Mouse (Mus musculus) heart, embryonic 10.5 days (tissue): ENCODE data around the gene Htra3. TPM values are rescaled to one million over a fixed set of nuclear protein-coding genes. Genes with fewer than 3 reads are reported as not detected.
A peak's percentile ranks its signal among the peaks of the same experiment; 100 is the strongest.

ENCODE experiments used
- DNase-seq: peaks from one replicate; pipeline ENCODE4 v3.0.0-alpha.2; 2017; ENCODE audit warnings: low spot score
- H3K27ac ChIP-seq: fragments of 300-500 bp; sonication (generic); 2 replicates; pipeline ENCODE4 v1.5.1; 2016; ENCODE audit warnings: mild to moderate bottlenecking
- H3K27me3 ChIP-seq: fragments of 300-500 bp; sonication (generic); 2 replicates; pipeline ENCODE4 v1.6.1; 2016; ENCODE audit warnings: mild to moderate bottlenecking; ENCODE audit not compliant: poor library complexity, insufficient read depth, severe bottlenecking
- H3K36me3 ChIP-seq: fragments of 300-500 bp; sonication (generic); 2 replicates; pipeline ENCODE4 v1.6.1; 2016; ENCODE audit warnings: mild to moderate bottlenecking, moderate library complexity
- H3K4me1 ChIP-seq: fragments of 300-500 bp; sonication (generic); 2 replicates; pipeline ENCODE4 v1.6.1; 2016; ENCODE audit warnings: mild to moderate bottlenecking
- H3K4me3 ChIP-seq: fragments of 300-500 bp; sonication (generic); 2 replicates; pipeline ENCODE4 v1.5.1; 2016; ENCODE audit warnings: mild to moderate bottlenecking, moderate library complexity
- H3K9me3 ChIP-seq: fragments of 300-500 bp; sonication (generic); 2 replicates; pipeline ENCODE4 v1.6.1; 2016; ENCODE audit warnings: mild to moderate bottlenecking, moderate library complexity
- WGBS: fragments of 180-500 bp; shearing (Covaris S2); methylation state at CpG from one replicate; pipeline ENCODE4 v1.1.7; 2016; 5-methylcytosine and 5-hydroxymethylcytosine counted together
- polyA plus RNA-seq: library from polyadenylated mRNA; unstranded; fragments of >200 nt; fragmentation: Nextera tagmentation; extraction: Ambion mirVana; gene quantifications from 2 replicates; pipeline ENCODE4 v1.2.1, GENCODE M21; 2016

Gene Htra3
- polyA plus RNA-seq, 1 experiment from 2014 or later: 7.2 TPM

DNA sequence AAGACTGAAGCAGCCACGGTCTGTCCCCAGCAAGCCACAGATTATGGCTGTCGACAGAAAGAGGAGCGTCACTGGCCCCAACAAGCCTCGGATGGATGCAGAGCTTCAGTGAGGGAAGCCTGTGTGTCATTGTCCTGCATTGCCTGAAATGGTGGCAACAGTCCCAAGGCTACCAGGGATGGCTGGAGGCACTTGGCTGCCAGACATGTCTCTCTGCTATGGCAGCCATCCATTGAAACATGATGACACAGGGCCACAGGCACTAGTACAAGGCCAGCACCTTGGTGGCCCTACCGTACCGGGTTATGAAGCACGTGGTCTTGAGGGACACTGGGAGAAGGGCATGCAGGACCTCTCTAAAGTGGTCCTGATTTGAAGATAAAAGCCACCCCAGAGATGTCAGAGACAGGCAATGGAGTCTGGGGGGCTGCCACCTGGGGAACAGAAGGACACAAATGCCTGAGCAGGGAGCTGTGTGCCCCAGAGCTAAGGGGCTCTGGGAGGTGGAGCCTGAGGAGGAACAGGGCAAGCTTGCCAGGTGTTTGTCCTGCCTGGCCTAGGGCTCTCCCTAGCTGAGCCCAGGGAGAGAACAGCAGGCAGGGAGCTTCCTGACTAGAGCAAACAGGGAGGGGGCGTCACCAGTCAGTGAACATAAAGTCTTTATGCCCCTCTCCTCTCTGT is 11.0 kb upstream of the Htra3 start:
- Histone ChIP-seq H3K36me3 (no peaks in the 10 kb centered on the region), H3K27me3 (peaks cover 25% of the 10 kb centered on the region; the same call in 1 of the 2 replicates), H3K9me3 (no peaks in the 10 kb centered on the region), H3K27ac (peak overlapping the region; percentile 50; the same call in 1 of the 2 replicates), H3K4me1 (peaks cover 85% of the 10 kb centered on the region), H3K4me3 (no peak overlapping the region)
- no peak for DNase-seq
- WGBS: 71% methylated on average over 8 of the region's 8 CpGs

GRCm38 (mm10) chr5:35689374-35689773 is 9.8 kb upstream of the Htra3 start:
- peaks cover 88% of the 10 kb centered on the region for H3K4me1 ChIP-seq
- H3K27me3 ChIP-seq: peaks cover 19% of the 10 kb centered on the region; the same call in 1 of the 2 replicates
- no peaks in the 10 kb centered on the region for H3K36me3 ChIP-seq
- no peaks in the 10 kb centered on the region for H3K9me3 ChIP-seq
- H3K27ac ChIP-seq: peak overlapping the region; percentile 53
- no peak overlapping the region for H3K4me3 ChIP-seq
- DNase-seq: no peak

GRCm38 (mm10) chr5:35688851-35689250 is 9.3 kb upstream of the Htra3 start:
- WGBS: 71% methylated on average over 2 of the region's 2 CpGs
- peak overlapping the region; percentile 53; the same call in 1 of the 2 replicates for H3K27ac ChIP-seq
- H3K27me3 ChIP-seq: peaks cover 14% of the 10 kb centered on the region; the same call in 1 of the 2 replicates
- no peaks in the 10 kb centered on the region for H3K36me3 ChIP-seq
- no peak overlapping the region for H3K4me3 ChIP-seq
- DNase-seq: no peak
- no peaks in the 10 kb centered on the region for H3K9me3 ChIP-seq
- peaks cover 92% of the 10 kb centered on the region for H3K4me1 ChIP-seq

- Histone ChIP-seq H3K27me3 (peaks cover 13% of the 10 kb centered on the region; the same call in 1 of the 2 replicates), H3K36me3 (no peaks in the 10 kb centered on the region), H3K9me3 (no peaks in the 10 kb centered on the region), H3K4me3 (no peak overlapping the region), H3K27ac (peak overlapping the region; percentile 77), H3K4me1 (peaks cover 76% of the 10 kb centered on the region)
- DNase-seq: no peak
- 39% methylated on average over 5 of the region's 5 CpGs for WGBS
Observed at GRCm38 (mm10) chr5:35687098-35687497, 7.5 kb upstream of the Htra3 start.

GRCm38 (mm10) chr5:35686336-35686735 is 6.8 kb upstream of the Htra3 start:
- H3K4me1 ChIP-seq: peaks cover 68% of the 10 kb centered on the region
- H3K27ac ChIP-seq: peak overlapping the region; percentile 63

DNA sequence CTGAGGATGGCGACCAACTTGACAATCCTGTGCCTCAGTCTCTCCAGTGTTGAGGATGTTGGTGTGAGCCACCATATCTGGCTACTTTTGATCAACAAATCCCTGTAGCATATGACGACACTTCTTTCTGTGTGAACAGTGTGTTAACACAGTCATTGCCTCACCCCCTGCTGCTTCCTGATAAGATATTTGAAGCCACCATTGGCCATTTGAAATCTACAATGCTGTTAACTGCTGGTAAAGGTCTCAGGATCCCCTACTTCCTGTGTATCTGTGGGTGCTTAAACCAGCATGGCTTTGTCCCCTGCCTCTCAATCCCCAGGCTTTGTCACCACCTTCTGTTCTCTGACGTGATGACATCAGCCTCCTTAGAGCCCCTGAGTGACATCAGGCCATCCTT is 5.5 kb upstream of the Htra3 start:
- H3K4me1 ChIP-seq: peaks cover 56% of the 10 kb centered on the region
- no peaks in the 10 kb centered on the region for H3K36me3 ChIP-seq
- no peak overlapping the region for H3K27ac ChIP-seq
- no peak for DNase-seq
- 29% methylated on average over 3 of the region's 3 CpGs for WGBS
- peaks cover 26% of the 10 kb centered on the region for H3K27me3 ChIP-seq
- H3K9me3 ChIP-seq: no peaks in the 10 kb centered on the region
- no peak overlapping the region for H3K4me3 ChIP-seq

More at GRCm38 (mm10) chr5:35686336-35686735, 6.8 kb upstream of the Htra3 start:
- Histone ChIP-seq H3K9me3 (no peaks in the 10 kb centered on the region), H3K4me3 (no peak overlapping the region), H3K27me3 (peaks cover 21% of the 10 kb centered on the region), H3K36me3 (no peaks in the 10 kb centered on the region)
- 71% methylated on average over 4 of the region's 4 CpGs for WGBS
- DNase-seq: no peak

DNA sequence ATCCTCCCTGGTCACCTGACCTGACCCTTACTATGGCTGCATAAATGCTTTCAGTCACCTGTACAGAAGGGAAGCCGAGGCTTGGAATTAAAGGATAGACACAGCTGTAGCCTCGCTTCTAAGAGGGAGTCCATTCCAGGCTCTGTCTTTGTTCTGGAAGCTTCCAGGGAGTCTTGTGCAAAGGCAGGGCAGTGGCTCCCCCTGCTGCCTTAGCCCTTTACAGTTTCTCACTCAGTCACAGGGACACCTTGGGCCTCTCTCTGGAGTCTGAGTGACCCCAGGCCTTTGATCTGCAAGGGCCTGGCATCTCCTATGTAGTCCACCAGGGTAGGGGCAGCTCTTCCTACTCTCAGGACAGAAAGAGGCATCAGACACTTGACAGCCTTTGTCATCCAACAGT is 1.4 kb upstream of the Htra3 start:
- H3K27me3 ChIP-seq: peaks cover 65% of the 10 kb centered on the region

DNA sequence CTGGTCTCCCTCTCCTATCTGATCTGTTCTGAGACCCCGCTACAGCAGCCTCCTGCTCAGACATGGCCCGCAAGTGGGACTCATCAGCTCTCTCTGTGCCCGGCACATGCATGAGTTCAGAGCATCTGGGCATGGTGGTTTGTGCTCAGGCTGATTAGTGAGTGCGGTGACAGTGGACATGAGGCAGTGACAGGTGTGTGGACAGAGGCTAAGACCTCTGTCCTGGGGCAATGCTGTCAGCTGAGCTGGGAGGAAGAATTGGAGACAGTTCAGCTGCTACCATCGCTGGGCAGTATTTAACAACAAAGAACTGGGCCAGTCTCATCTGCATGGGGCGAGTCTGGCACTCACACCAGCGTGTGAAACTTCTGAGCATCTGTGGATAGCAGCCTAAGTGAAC is 2.6 kb downstream of the Htra3 start:
- Histone ChIP-seq H3K36me3 (no peaks in the 10 kb centered on the region), H3K4me1 (peaks cover 41% of the 10 kb centered on the region), H3K9me3 (no peaks in the 10 kb centered on the region), H3K27me3 (peaks cover 65% of the 10 kb centered on the region), H3K4me3 (no peak overlapping the region), H3K27ac (no peak overlapping the region)
- DNase-seq: no peak
- WGBS: 78% methylated on average over 7 of the region's 7 CpGs

More for the DNA sequence above, 1.4 kb upstream of the Htra3 start:
- Histone ChIP-seq H3K9me3 (no peaks in the 10 kb centered on the region), H3K36me3 (no peaks in the 10 kb centered on the region), H3K4me3 (no peak overlapping the region), H3K4me1 (peaks cover 33% of the 10 kb centered on the region), H3K27ac (no peak overlapping the region)
- WGBS: 64% methylated on average over 2 of the region's 2 CpGs
- no peak for DNase-seq

DNA sequence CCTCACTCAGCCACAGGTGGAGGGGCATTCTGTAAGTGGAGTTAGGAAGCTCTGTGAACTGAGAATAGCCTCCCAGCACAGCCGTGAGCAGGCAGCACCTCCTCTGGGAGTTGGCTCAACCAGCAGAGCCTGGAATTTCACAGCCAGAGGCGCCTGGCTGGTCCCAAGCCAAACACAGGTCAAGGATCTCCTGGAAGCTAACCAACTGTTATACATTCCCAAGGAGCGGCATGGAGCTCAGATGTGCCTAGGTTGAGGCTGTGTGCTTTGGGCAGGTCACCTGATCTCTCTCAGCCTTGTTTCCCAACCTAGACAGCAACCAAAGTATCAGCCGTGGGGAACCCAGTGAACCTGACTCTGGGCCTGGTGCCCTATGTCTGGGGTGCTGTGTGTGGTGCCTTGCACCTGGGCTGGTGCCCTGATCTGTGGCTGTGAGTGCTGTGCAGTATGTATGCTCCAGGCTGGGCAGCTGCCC is 5.5 kb downstream of the Htra3 start:
- no peak overlapping the region for H3K4me3 ChIP-seq
- H3K27me3 ChIP-seq: peaks cover 37% of the 10 kb centered on the region
- WGBS: 34% methylated on average over 4 of the region's 4 CpGs
- H3K9me3 ChIP-seq: no peaks in the 10 kb centered on the region
- no peaks in the 10 kb centered on the region for H3K36me3 ChIP-seq
- peaks cover 63% of the 10 kb centered on the region for H3K4me1 ChIP-seq
- peak overlapping the region; percentile 80 for H3K27ac ChIP-seq
- no peak for DNase-seq

DNA sequence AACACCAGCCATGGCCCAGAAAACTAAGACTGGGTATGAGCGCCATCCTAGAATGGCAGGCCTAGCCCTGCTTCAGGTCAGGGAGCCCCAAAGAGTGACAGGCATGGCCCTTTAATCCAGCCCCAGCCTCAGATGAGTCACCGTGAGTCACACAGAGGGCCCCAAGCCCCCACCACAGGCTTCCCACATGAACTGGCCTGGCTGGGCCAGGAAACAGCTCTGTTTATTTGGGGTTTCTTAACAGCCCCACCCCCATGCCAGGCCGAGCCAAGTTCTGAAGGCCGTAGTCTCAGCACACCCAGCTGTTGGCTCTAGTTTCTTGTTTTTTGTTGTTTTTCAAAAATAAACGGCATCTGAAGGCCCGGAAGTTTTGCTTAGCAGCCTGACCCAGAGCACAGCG is 6.5 kb downstream of the Htra3 start:
- DNase-seq: no peak
- Histone ChIP-seq H3K36me3 (no peaks in the 10 kb centered on the region), H3K4me3 (no peak overlapping the region), H3K9me3 (no peaks in the 10 kb centered on the region), H3K27ac (peak overlapping the region; percentile 80), H3K4me1 (peaks cover 61% of the 10 kb centered on the region), H3K27me3 (peaks cover 26% of the 10 kb centered on the region)
- 49% methylated on average over 7 of the region's 7 CpGs for WGBS

DNA sequence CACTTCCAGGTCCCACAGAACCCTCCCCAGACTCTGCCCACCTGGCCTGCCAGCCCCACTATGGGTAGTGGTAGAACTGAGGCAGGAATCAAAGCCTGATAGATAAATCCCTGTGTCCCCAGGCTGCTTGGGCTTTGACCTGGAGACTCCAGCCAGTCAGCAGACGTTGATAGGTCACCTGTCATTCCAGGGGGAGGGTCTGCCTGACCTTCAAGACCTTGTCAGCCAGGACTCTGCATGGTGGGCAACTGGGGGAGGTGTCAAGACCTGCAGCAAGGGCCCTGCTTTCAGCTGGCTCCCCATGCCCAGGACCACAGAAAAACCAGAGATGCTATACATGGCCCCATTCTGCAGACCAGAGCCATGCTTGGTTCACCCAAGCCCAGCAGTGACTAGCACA is 7.0 kb downstream of the Htra3 start:
- no peak for DNase-seq
- Histone ChIP-seq H3K4me1 (peaks cover 64% of the 10 kb centered on the region), H3K36me3 (no peaks in the 10 kb centered on the region), H3K27me3 (peaks cover 21% of the 10 kb centered on the region), H3K4me3 (no peak overlapping the region), H3K9me3 (no peaks in the 10 kb centered on the region), H3K27ac (peak overlapping the region; percentile 80)
- WGBS: 31% methylated on average over 1 of the region's 1 CpGs

GRCm38 (mm10) chr5:35671474-35671891 is 8.1 kb downstream of the Htra3 start:
- Histone ChIP-seq H3K9me3 (no peaks in the 10 kb centered on the region), H3K36me3 (no peaks in the 10 kb centered on the region), H3K4me1 (peaks cover 70% of the 10 kb centered on the region), H3K4me3 (no peak overlapping the region), H3K27ac (peak overlapping the region; percentile 80), H3K27me3 (peaks cover 10% of the 10 kb centered on the region)
- 48% methylated on average over 9 of the region's 9 CpGs for WGBS
- DNase-seq: peak; percentile 85

DNA sequence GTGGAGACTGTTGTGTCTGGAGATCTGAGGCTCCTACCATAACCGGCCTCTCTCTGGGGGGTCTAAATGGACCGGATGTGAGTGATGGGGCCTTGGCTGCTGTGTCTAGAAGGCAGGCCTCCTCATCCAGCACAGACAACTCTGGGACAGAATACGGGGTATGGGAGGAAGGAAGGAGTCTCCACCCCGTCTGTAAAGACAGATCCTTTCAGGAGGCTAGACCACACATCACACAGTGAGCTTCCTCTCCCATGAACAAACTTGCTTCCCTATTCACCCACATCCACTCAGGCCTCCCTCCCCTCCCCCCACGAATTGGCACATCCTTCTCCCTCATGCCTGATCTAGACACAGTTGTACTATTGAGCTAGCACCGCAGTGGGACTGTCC is 9.2 kb downstream of the Htra3 start:
- Histone ChIP-seq H3K27ac (peak overlapping the region; percentile 80), H3K4me3 (no peak overlapping the region), H3K36me3 (no peaks in the 10 kb centered on the region), H3K9me3 (no peaks in the 10 kb centered on the region), H3K27me3 (peaks cover 2% of the 10 kb centered on the region; the same call in 1 of the 2 replicates), H3K4me1 (peaks cover 70% of the 10 kb centered on the region)
- no peak for DNase-seq
- 41% methylated on average over 6 of the region's 6 CpGs for whole genome bisulfite sequencing
